Mouse (Mus musculus) neural tube, embryonic 15.5 days (tissue): ENCODE measurements around the gene Olfr890. TPM values are rescaled to one million over a fixed set of nuclear protein-coding genes. Genes with fewer than 3 reads are reported as not detected.
"Not testable (repeated sequence)": the region's sequence is repeated elsewhere in the genome, so short reads cannot be mapped to it uniquely, and the experiment has no call there.

ENCODE experiments used
- ATAC-seq: fragments of 200-750 bp; cut with Nextera tagmentation; 2 replicates; pipeline ENCODE4 v1.8.0; 2017; ENCODE audit warnings: mild to moderate bottlenecking, moderate TSS enrichment, moderate library complexity; ENCODE audit not compliant: low FRiP score
- H3K27ac ChIP-seq: fragments of 300-500 bp; sonication (generic); replicated peaks from 2 replicates; pipeline ENCODE4 v1.5.1; 2015; ENCODE audit warnings: mild to moderate bottlenecking, inconsistent platforms
- H3K27me3 ChIP-seq: fragments of 300-500 bp; sonication (generic); replicated peaks from 2 replicates; pipeline ENCODE4 v1.6.1; 2015; ENCODE audit warnings: inconsistent platforms
- H3K36me3 ChIP-seq: fragments of 300-500 bp; sonication (generic); 2 replicates; pipeline ENCODE4 v1.6.1; 2015; ENCODE audit warnings: inconsistent platforms
- H3K4me1 ChIP-seq: fragments of 300-500 bp; sonication (generic); 2 replicates; pipeline ENCODE4 v1.6.1; 2015; ENCODE audit warnings: inconsistent platforms
- H3K4me2 ChIP-seq: fragments of 300-500 bp; sonication (generic); 2 replicates; pipeline ENCODE4 v1.6.1; 2015; ENCODE audit warnings: inconsistent platforms, mild to moderate bottlenecking, moderate library complexity
- H3K4me3 ChIP-seq: fragments of 300-500 bp; sonication (generic); replicated peaks from 2 replicates; pipeline ENCODE4 v1.5.1; 2015; ENCODE audit warnings: mild to moderate bottlenecking, inconsistent platforms
- H3K9ac ChIP-seq: fragments of 300-500 bp; sonication (generic); replicated peaks from 2 replicates; pipeline ENCODE4 v1.6.1; 2015; ENCODE audit warnings: mild to moderate bottlenecking, inconsistent platforms
- H3K9me3 ChIP-seq: fragments of 300-500 bp; sonication (generic); replicated peaks from 2 replicates; pipeline ENCODE4 v1.6.1; 2016; ENCODE audit warnings: inconsistent platforms
- WGBS: fragments of 180-500 bp; shearing (Covaris S2); methylation state at CpG from one replicate; pipeline ENCODE4 v1.1.7; 2015; ENCODE audit warnings: mixed read lengths; 5-methylcytosine and 5-hydroxymethylcytosine counted together
- polyA plus RNA-seq: library from polyadenylated mRNA; unstranded; fragments of >200 nt; fragmentation: Nextera tagmentation; extraction: Ambion mirVana; gene quantifications from 2 replicates; pipeline ENCODE4 v1.2.1, GENCODE M21; 2015

Gene Olfr890
- polyA plus RNA-seq, result not detected in 2 replicates

GRCm38 (mm10) chr9:38142217-38142616 lies at the start of gene Olfr890:
TSS of gene Olfr890 (plus strand) at chr9:38142517.
- Histone ChIP-seq H3K4me3 (no peak within 1 kb of the TSS), H3K27me3 (no peaks in the 10 kb centered on the region), H3K4me2 (no peak within 1 kb of the TSS), H3K9me3 (no peaks in the 10 kb centered on the region), H3K4me1 (no peaks in the 10 kb centered on the region), H3K27ac (no peak within 1 kb of the TSS), H3K36me3 (no peaks in the 10 kb centered on the region), H3K9ac (no peak within 1 kb of the TSS)
- ATAC-seq, result no peak

GRCm38 (mm10) chr9:38107828-38108227 lies 34.5 kb upstream of the Olfr890 start, which contains the start of gene Olfr888:
TSS of gene Olfr888 (plus strand) at chr9:38108128.
- ATAC-seq, result no peak
- Histone ChIP-seq H3K9me3 (no peaks in the 10 kb centered on the region), H3K36me3 (no peaks in the 10 kb centered on the region), H3K4me1 (no peaks in the 10 kb centered on the region), H3K4me2 (no peak within 1 kb of the TSS), H3K27ac (no peak within 1 kb of the TSS), H3K4me3 (no peak within 1 kb of the TSS), H3K9ac (no peak within 1 kb of the TSS), H3K27me3 (no peaks in the 10 kb centered on the region)
- WGBS, result 78% methylated on average over 1 of the region's 1 CpGs

- no peak within 1 kb of the TSS for H3K4me3 ChIP-seq
- H3K4me1 ChIP-seq, result no peaks in the 10 kb centered on the region
- H3K9me3 ChIP-seq, result no peaks in the 10 kb centered on the region
- no peaks in the 10 kb centered on the region for H3K27me3 ChIP-seq
- no peaks in the 10 kb centered on the region for H3K36me3 ChIP-seq
- H3K27ac ChIP-seq, result no peak within 1 kb of the TSS
- no peak within 1 kb of the TSS for H3K4me2 ChIP-seq
- H3K9ac ChIP-seq, result no peak within 1 kb of the TSS
- no peak for ATAC-seq
These were observed 27.4 kb upstream of the Olfr890 start, which contains the start of gene Olfr889 for GRCm38 (mm10) chr9:38114898-38115297. TSS of gene Olfr889 (plus strand) at chr9:38115198.

- H3K4me3 ChIP-seq, H3K9ac ChIP-seq, H3K27ac ChIP-seq, H3K36me3 ChIP-seq, H3K9me3 ChIP-seq, ATAC-seq, H3K4me1 ChIP-seq, H3K27me3 ChIP-seq, H3K4me2 ChIP-seq: not testable (repeated sequence)
- WGBS, result 51% methylated on average over 2 of the region's 2 CpGs
These were observed 26.0 kb downstream of the Olfr890 start for GRCm38 (mm10) chr9:38168341-38168740.

GRCm38 (mm10) chr9:38180721-38181120 lies 38.4 kb downstream of the Olfr890 start, which contains the start of gene Olfr891:
TSS of gene Olfr891 (minus strand) at chr9:38180821.
- H3K36me3 ChIP-seq, result no peaks in the 10 kb centered on the region
- ATAC-seq, result no peak

More at GRCm38 (mm10) chr9:38180721-38181120, 38.4 kb downstream of the Olfr890 start, which contains the start of gene Olfr891:
- 82% methylated on average over 1 of the region's 1 CpGs for WGBS
- Histone ChIP-seq H3K9ac (no peak within 1 kb of the TSS), H3K27ac (no peak within 1 kb of the TSS), H3K27me3 (no peaks in the 10 kb centered on the region), H3K4me1 (no peaks in the 10 kb centered on the region), H3K4me3 (no peak within 1 kb of the TSS), H3K4me2 (no peak within 1 kb of the TSS), H3K9me3 (no peaks in the 10 kb centered on the region)

Other genes with a start within 250 kb of the Olfr890 start
- not detected in 2 replicates for gene Olfr145, start 245.8 kb upstream of the Olfr890 start, polyA plus RNA-seq
- not detected in 2 replicates for gene Olfr878, start 224.7 kb upstream of the Olfr890 start, polyA plus RNA-seq
- not detected in 2 replicates for gene Olfr881, start 150.7 kb upstream of the Olfr890 start, polyA plus RNA-seq
- not detected in 2 replicates for gene Olfr883, start 116.7 kb upstream of the Olfr890 start, polyA plus RNA-seq
- not detected in 2 replicates for gene Olfr884, start 96.0 kb upstream of the Olfr890 start, polyA plus RNA-seq
- not detected in 2 replicates for gene Olfr885, start 81.2 kb upstream of the Olfr890 start, polyA plus RNA-seq
- gene Olfr887, start 58.4 kb upstream of the Olfr890 start, polyA plus RNA-seq, result not detected in 2 replicates
- not detected in 2 replicates for gene Olfr888, start 34.4 kb upstream of the Olfr890 start, polyA plus RNA-seq
- gene Olfr889, start 27.3 kb upstream of the Olfr890 start, polyA plus RNA-seq, result 0.04 and 0.10 TPM in 2 replicates
- gene Olfr891, start 38.3 kb downstream of the Olfr890 start, polyA plus RNA-seq, result not detected in 2 replicates
- not detected in 2 replicates for gene Olfr893, start 65.8 kb downstream of the Olfr890 start, polyA plus RNA-seq
- not detected in 2 replicates for gene Olfr894, start 75.5 kb downstream of the Olfr890 start, polyA plus RNA-seq
- not detected in 2 replicates for gene Olfr143, start 110.3 kb downstream of the Olfr890 start, polyA plus RNA-seq
- not detected in 2 replicates for gene Olfr895, start 125.3 kb downstream of the Olfr890 start, polyA plus RNA-seq
- gene Olfr896-ps1, start 148.6 kb downstream of the Olfr890 start, polyA plus RNA-seq, result not detected in 2 replicates
- not detected in 2 replicates for gene Olfr25, start 186.5 kb downstream of the Olfr890 start, polyA plus RNA-seq
- not detected in 2 replicates for gene Olfr898, start 205.9 kb downstream of the Olfr890 start, polyA plus RNA-seq
- gene Olfr250, start 224.4 kb downstream of the Olfr890 start, polyA plus RNA-seq, result not detected in 2 replicates
- gene Olfr251, start 234.6 kb downstream of the Olfr890 start, polyA plus RNA-seq, result not detected in 2 replicates